Mouse (Mus musculus) erythroblast, embryonic 14.5 days (primary cell): ENCODE measurements around the gene Kremen1.

Experiments used
- GATA1 ChIP-seq: IDR thresholded peaks from 2 replicates; pipeline ENCODE4 v1.6.1; 2012; ENCODE audit warnings: low read length, inconsistent platforms, mixed read lengths
- TAL1 ChIP-seq: IDR thresholded peaks from 3 replicates; pipeline ENCODE4 v1.6.1; 2012; ENCODE audit warnings: low read length, inconsistent platforms, mixed read lengths

- TF ChIP-seq TAL1 = no peak
- TF ChIP-seq GATA1 = no peak
Measured at GRCm38 (mm10) chr11:5184832-5185231, 76.5 kb downstream of the Kremen1 start.
